Mouse (Mus musculus): ENCODE results near the gene Ctsd. TPM values are rescaled to one million over a fixed set of nuclear protein-coding genes. Genes with fewer than 3 reads are reported as not detected.

The Ctsd gene
- polyA plus RNA-seq (2015; fragmentation: Nextera tagmentation; extraction: Ambion mirVana), result 470 and 482 TPM in 2 replicates

DNA sequence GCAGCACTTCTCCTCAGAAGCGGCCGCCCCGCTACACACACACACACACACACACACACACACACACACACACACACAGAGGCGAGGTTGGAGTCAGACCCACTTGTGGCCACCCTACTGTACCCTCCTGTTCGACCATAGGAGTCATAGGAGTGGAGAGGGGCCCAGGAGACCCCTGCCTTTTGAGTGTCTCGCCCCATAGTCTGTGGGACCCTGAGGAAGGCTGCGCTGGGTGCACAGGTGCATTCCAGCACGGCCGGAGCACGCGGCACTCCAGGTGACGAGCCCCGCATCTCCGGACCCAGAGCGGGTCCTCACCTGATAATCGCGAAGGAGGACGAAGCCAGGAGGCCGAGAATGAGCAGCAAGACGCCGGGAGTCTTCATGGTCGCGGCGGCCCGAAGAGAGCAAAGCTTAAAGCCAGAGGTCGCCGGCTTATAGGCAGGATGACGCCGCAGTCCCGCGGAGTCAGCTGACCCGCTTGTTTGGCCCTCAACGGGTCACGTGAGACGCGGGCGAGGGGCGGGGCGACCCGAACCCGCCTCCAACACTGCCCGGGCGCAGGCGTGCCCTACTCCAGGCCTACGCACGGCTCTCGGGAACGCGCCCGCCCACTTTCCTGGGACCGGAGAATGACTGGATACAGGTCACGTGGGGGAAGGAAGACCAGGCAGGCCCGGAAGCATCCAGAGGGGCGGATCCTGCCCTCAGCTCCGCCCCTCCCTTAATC lies at the start of gene Ctsd:
Ctsd (minus strand) TSS at position 620 of the 730 bp plus-strand sequence.
- Histone ChIP-seq H3K9me3 (replicated peaks; ENCODE audit: control insufficient read depth, low read length) (no peaks in the 10 kb centered on the region), H3K27ac (ENCODE audit: low read length) (peak within 1 kb of the TSS; percentile 85), H3K4me3 (ENCODE audit: low read length) (peak within 1 kb of the TSS; percentile 76), H3K4me2 (ENCODE audit: low read depth, low read length) (peak within 1 kb of the TSS; percentile 87), H3K9ac (ENCODE audit: low read length) (peak within 1 kb of the TSS; percentile 86), H3K27me3 (ENCODE audit: control insufficient read depth, insufficient read depth, low read length) (no peaks in the 10 kb centered on the region), H3K4me1 (ENCODE audit: control insufficient read depth, insufficient read depth, low read length) (peaks cover 13% of the 10 kb centered on the region), H3K36me3 (ENCODE audit: control insufficient read depth, insufficient read depth) (peaks cover 26% of the 10 kb centered on the region)
- ATAC-seq (replicated peaks; ENCODE audit: extremely low read depth, insufficient read depth, low FRiP score), result peak; percentile 93
- under 1% methylated on average over 55 of the region's 55 CpGs for WGBS

DNA sequence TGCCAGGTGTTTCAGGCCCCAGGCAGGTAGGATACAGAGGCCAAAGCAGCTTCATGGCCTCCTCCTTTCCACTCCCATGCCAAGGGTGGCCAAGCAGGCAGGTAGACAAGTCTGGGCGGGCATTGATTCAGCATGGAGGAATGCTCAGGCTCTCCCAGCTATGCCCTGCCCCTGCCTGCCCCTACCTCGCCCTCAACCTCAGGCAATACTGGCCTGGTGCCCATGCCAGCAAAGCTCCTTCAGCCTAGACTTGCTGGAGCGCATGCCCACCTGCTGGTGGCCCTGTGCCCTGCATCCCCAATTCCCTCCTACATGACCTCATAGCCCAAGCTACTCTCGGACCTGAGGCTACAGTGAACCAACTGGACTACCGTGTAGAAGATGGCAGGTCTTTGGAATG lies 49.5 kb upstream of the Ctsd start:
- H3K9me3 ChIP-seq (replicated peaks; ENCODE audit: control insufficient read depth, low read length), result no peaks in the 10 kb centered on the region
- H3K36me3 ChIP-seq (ENCODE audit: control insufficient read depth, insufficient read depth), result no peaks in the 10 kb centered on the region
- no peak for ATAC-seq (replicated peaks; ENCODE audit: extremely low read depth, insufficient read depth, low FRiP score)
- H3K4me3 ChIP-seq (ENCODE audit: low read length), result no peak overlapping the region
- H3K9ac ChIP-seq (ENCODE audit: low read length), result no peak overlapping the region
- 76% methylated on average over 5 of the region's 5 CpGs for WGBS
- peaks cover 29% of the 10 kb centered on the region for H3K4me1 ChIP-seq (ENCODE audit: control insufficient read depth, insufficient read depth, low read length)
- no peak overlapping the region for H3K4me2 ChIP-seq (ENCODE audit: low read depth, low read length)
- H3K27ac ChIP-seq (ENCODE audit: low read length), result no peak overlapping the region
- H3K27me3 ChIP-seq (ENCODE audit: control insufficient read depth, insufficient read depth, low read length), result no peaks in the 10 kb centered on the region

DNA sequence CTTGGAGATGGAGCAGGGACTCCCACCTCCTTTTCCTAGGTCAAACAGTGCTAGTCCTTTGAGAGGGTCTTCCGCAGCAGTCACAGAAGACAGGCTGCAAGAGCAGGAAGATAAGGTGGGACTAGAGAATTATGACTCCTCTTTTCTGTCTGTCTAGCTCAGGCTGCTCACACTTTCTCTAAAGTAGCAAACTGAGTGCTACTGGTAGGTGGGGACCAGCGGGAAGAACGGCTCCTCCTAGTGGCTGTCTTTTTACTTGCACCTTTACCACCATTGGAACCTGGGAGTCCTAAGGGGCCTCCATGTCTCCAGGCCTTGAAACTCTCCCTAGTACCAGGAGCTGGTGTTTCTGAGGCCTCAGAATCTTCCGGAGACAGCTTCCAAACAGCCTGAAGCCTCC lies 47.7 kb upstream of the Ctsd start:
- Histone ChIP-seq H3K9me3 (replicated peaks; ENCODE audit: control insufficient read depth, low read length) (no peaks in the 10 kb centered on the region), H3K9ac (ENCODE audit: low read length) (no peak overlapping the region), H3K4me2 (ENCODE audit: low read depth, low read length) (no peak overlapping the region), H3K4me3 (ENCODE audit: low read length) (no peak overlapping the region), H3K36me3 (ENCODE audit: control insufficient read depth, insufficient read depth) (no peaks in the 10 kb centered on the region), H3K27ac (ENCODE audit: low read length) (no peak overlapping the region), H3K4me1 (ENCODE audit: control insufficient read depth, insufficient read depth, low read length) (peaks cover 15% of the 10 kb centered on the region), H3K27me3 (ENCODE audit: control insufficient read depth, insufficient read depth, low read length) (no peaks in the 10 kb centered on the region)
- 21% methylated on average over 4 of the region's 4 CpGs for WGBS
- ATAC-seq (replicated peaks; ENCODE audit: extremely low read depth, insufficient read depth, low FRiP score), result no peak

DNA sequence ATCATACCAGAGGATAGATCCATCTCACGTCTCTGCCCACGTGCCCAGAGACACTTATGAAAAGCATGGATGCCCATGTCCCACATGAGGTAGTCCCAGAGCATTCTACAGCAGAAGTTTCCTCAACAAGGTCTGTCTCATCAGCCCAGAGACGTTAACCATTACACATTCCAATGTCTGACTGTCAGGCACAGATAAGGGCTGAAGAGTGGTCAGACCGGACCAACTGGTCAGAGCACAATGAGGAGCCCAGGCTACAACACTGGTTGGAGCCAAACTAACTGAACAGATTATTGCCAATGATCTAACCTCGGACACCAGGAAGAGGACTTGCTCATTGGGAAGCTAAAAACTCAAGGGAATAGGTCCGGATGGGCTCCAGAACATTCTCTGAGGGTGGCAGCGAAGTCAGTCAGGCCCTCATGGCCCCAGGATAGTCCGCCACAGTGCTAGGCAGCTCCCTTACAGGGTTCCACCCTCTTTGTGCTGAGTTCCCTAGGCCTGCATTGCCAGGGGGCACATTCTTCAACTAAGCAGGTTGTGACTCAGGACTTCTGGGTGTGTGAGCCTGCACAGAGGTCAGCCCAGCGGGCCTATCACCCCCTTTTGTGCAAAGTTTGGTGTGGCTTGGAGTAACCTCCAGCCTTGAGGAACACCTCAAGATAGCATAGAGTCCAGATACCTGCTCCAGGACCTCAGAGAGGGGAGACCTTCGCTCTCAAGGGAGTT lies 46.5 kb upstream of the Ctsd start, which contains the start of gene Syt8:
Syt8 (plus strand) TSS at position 714 of the 729 bp plus-strand sequence.
- Histone ChIP-seq H3K27me3 (ENCODE audit: control insufficient read depth, insufficient read depth, low read length) (no peaks in the 10 kb centered on the region), H3K4me1 (ENCODE audit: control insufficient read depth, insufficient read depth, low read length) (peaks cover 19% of the 10 kb centered on the region), H3K36me3 (ENCODE audit: control insufficient read depth, insufficient read depth) (no peaks in the 10 kb centered on the region), H3K4me2 (ENCODE audit: low read depth, low read length) (no peak within 1 kb of the TSS), H3K9me3 (replicated peaks; ENCODE audit: control insufficient read depth, low read length) (no peaks in the 10 kb centered on the region), H3K27ac (ENCODE audit: low read length) (peak within 1 kb of the TSS; percentile 5; the same call in 1 of the 2 replicates), H3K9ac (ENCODE audit: low read length) (peak within 1 kb of the TSS; percentile 21; the same call in 1 of the 2 replicates), H3K4me3 (ENCODE audit: low read length) (no peak within 1 kb of the TSS)
- 71% methylated on average over 10 of the region's 10 CpGs for WGBS
- ATAC-seq (replicated peaks; ENCODE audit: extremely low read depth, insufficient read depth, low FRiP score), result no peak

DNA sequence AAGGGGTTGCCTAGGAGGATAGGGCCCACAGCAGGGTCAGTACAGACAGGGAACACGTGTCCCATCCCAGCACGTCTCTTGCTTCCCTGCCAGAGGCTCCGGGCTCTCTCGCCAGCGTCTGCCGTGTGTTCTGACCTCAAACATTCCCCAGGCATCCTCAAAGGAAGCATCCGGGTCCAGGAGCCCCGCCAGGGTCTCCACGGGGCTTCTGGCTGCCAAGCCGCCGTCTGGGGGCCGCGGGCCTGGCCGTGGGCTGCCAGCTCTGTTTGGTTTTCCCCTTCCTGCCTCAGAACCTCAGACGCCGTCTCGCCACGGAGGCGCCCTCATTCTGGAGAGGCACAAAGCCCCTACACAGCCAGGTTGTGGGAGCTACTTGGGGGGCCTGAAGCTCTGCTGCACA lies 45.8 kb upstream of the Ctsd start:
- Histone ChIP-seq H3K4me3 (ENCODE audit: low read length) (no peak overlapping the region), H3K4me2 (ENCODE audit: low read depth, low read length) (no peak overlapping the region), H3K27me3 (ENCODE audit: control insufficient read depth, insufficient read depth, low read length) (no peaks in the 10 kb centered on the region), H3K9ac (ENCODE audit: low read length) (peak overlapping the region; percentile 21; the same call in 1 of the 2 replicates), H3K36me3 (ENCODE audit: control insufficient read depth, insufficient read depth) (no peaks in the 10 kb centered on the region), H3K27ac (ENCODE audit: low read length) (peak overlapping the region; percentile 5), H3K9me3 (replicated peaks; ENCODE audit: control insufficient read depth, low read length) (no peaks in the 10 kb centered on the region), H3K4me1 (ENCODE audit: control insufficient read depth, insufficient read depth, low read length) (peaks cover 19% of the 10 kb centered on the region)
- 22% methylated on average over 19 of the region's 19 CpGs for WGBS
- peak; percentile 28; the same call in 1 of the 2 replicates for ATAC-seq (replicated peaks; ENCODE audit: extremely low read depth, insufficient read depth, low FRiP score)

DNA sequence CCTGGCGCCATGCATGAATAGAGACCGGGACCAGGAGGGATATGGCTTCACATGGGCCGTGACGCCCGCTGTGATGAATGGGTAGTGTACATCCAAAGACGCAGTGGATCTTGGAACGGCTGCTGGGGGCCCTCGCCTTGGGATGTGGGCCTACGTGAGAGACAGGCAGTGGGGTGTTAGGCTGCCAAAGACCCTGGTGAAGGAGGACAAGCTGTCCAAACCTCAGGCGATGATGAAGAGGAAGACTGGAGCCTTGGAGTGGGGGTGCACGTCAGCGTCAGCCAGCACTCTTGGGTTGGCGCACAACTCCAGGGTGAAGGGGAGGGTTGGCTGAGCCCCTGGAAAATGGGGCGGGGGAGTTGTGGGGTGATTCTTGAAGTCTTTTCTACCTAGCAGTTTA lies 43.3 kb upstream of the Ctsd start:
- H3K9ac ChIP-seq (ENCODE audit: low read length), result no peak overlapping the region
- H3K36me3 ChIP-seq (ENCODE audit: control insufficient read depth, insufficient read depth), result no peaks in the 10 kb centered on the region
- no peak for ATAC-seq (replicated peaks; ENCODE audit: extremely low read depth, insufficient read depth, low FRiP score)
- H3K9me3 ChIP-seq (replicated peaks; ENCODE audit: control insufficient read depth, low read length), result no peaks in the 10 kb centered on the region
- no peaks in the 10 kb centered on the region for H3K27me3 ChIP-seq (ENCODE audit: control insufficient read depth, insufficient read depth, low read length)
- WGBS, result 81% methylated on average over 14 of the region's 14 CpGs
- peaks cover 19% of the 10 kb centered on the region for H3K4me1 ChIP-seq (ENCODE audit: control insufficient read depth, insufficient read depth, low read length)
- no peak overlapping the region for H3K4me3 ChIP-seq (ENCODE audit: low read length)
- H3K4me2 ChIP-seq (ENCODE audit: low read depth, low read length), result no peak overlapping the region
- H3K27ac ChIP-seq (ENCODE audit: low read length), result no peak overlapping the region

DNA sequence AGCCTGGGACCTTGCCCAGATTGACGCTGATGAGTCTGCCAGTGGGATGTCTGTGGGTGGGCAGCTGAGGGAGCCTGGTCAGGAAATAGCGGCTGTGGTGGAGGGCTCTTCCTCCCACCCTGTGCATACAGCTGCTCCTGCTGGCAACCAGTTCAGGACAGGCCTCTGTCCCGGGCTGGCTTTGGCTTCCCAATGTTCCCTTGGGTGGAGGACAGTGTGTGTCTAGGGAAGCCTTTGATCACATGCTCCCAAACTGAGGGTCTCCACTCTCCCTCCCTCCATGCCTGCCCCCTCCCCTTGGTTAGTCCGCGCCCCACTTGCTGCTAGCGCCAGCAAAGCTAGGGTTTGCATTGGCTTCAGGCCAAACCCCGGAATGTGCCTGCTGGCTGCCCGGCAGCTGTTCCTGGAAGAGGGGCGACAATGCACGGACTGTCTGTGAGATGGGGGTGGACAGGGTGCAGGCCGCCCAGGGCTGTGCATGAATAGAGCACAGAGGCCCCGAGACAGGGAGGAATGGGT lies 42.4 kb upstream of the Ctsd start:
- peak overlapping the region; percentile 8 for H3K27ac ChIP-seq (ENCODE audit: low read length)
- H3K9me3 ChIP-seq (replicated peaks; ENCODE audit: control insufficient read depth, low read length), result no peaks in the 10 kb centered on the region
- H3K9ac ChIP-seq (ENCODE audit: low read length), result peak overlapping the region; percentile 21; the same call in 1 of the 2 replicates
- H3K27me3 ChIP-seq (ENCODE audit: control insufficient read depth, insufficient read depth, low read length), result no peaks in the 10 kb centered on the region
- no peak overlapping the region for H3K4me3 ChIP-seq (ENCODE audit: low read length)
- peaks cover 19% of the 10 kb centered on the region for H3K4me1 ChIP-seq (ENCODE audit: control insufficient read depth, insufficient read depth, low read length)
- no peak overlapping the region for H3K4me2 ChIP-seq (ENCODE audit: low read depth, low read length)
- ATAC-seq (replicated peaks; ENCODE audit: extremely low read depth, insufficient read depth, low FRiP score), result peak; percentile 58
- no peaks in the 10 kb centered on the region for H3K36me3 ChIP-seq (ENCODE audit: control insufficient read depth, insufficient read depth)
- WGBS, result 23% methylated on average over 12 of the region's 12 CpGs

DNA sequence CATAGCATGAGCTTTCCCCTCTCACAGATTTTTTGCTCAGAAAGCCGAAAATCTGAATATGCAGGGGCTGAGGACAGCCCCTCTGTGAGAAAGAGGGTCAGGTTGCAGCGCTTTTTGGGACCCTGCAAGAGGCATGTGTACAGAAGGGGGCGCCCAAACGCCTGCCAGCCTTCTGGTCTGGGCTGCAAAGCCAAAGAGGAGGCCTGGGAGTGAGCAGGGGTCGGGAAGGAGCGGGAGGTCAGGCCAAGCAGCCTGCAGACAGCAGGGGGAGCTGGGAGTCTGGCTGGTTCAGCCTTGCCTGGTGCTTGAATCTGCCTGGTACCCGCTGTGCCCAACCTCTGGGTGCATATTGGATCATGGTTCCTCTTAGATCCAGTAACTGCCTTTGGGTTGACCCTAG lies 40.4 kb upstream of the Ctsd start:
- Histone ChIP-seq H3K36me3 (ENCODE audit: control insufficient read depth, insufficient read depth) (no peaks in the 10 kb centered on the region), H3K27me3 (ENCODE audit: control insufficient read depth, insufficient read depth, low read length) (no peaks in the 10 kb centered on the region), H3K9me3 (replicated peaks; ENCODE audit: control insufficient read depth, low read length) (no peaks in the 10 kb centered on the region), H3K4me3 (ENCODE audit: low read length) (no peak overlapping the region), H3K4me2 (ENCODE audit: low read depth, low read length) (no peak overlapping the region), H3K4me1 (ENCODE audit: control insufficient read depth, insufficient read depth, low read length) (peaks cover 9% of the 10 kb centered on the region), H3K9ac (ENCODE audit: low read length) (no peak overlapping the region), H3K27ac (ENCODE audit: low read length) (no peak overlapping the region)
- 15% methylated on average over 7 of the region's 7 CpGs for WGBS
- ATAC-seq (replicated peaks; ENCODE audit: extremely low read depth, insufficient read depth, low FRiP score), result 0 out of 2 replicates have a peak, but pooled peaks have one; percentile 47

All from heart, embryonic 16.5 days (tissue).